Mouse (Mus musculus) heart, embryonic 14.5 days (tissue): ENCODE data around the gene Olfr764-ps1. TPM values are rescaled to one million over a fixed set of nuclear protein-coding genes. Genes with fewer than 3 reads are reported as not detected.
"Not testable (repeated sequence)": the region's sequence is repeated elsewhere in the genome, so short reads cannot be mapped to it uniquely, and the experiment has no call there.

Source experiments
- ATAC-seq: fragments of 200-750 bp; cut with Nextera tagmentation; 2 replicates; pipeline ENCODE4 v1.8.0; 2017; ENCODE audit warnings: low read depth, moderate TSS enrichment; ENCODE audit not compliant: insufficient number of reproducible peaks, insufficient read depth, low FRiP score
- H3K27ac ChIP-seq, 2 experiments: fragments of 200-500 bp in 1 of 2; fragments of 300-500 bp in 1 of 2; sonication (generic) in 1 of 2; replicated peaks in 1 of 2; 2 replicates each; pipeline ENCODE4 v1.5.1; 2012 to 2014; ENCODE audit warnings: low read depth in 2 of 2, low read length in 2 of 2, control low read depth in 1 of 2, mild to moderate bottlenecking in 1 of 2, mixed read lengths in 1 of 2; ENCODE audit not compliant: control insufficient read depth in 1 of 2, insufficient read depth in 1 of 2
- H3K27me3 ChIP-seq: fragments of 300-500 bp; sonication (generic); 2 replicates; pipeline ENCODE4 v1.6.1; 2014; ENCODE audit warnings: mild to moderate bottlenecking, low read length, control low read depth; ENCODE audit not compliant: control insufficient read depth, insufficient read depth
- H3K36me3 ChIP-seq: fragments of 300-500 bp; sonication (generic); 2 replicates; pipeline ENCODE4 v1.6.1; 2014; ENCODE audit warnings: mild to moderate bottlenecking, control low read depth, low read length, mixed read lengths; ENCODE audit not compliant: control insufficient read depth, insufficient read depth
- H3K4me1 ChIP-seq, 2 experiments: fragments of 200-500 bp in 1 of 2; fragments of 300-500 bp in 1 of 2; sonication (generic) in 1 of 2; 2 replicates each; pipeline ENCODE4 v1.6.1; 2012 to 2014; ENCODE audit warnings: low read length in 2 of 2, control low read depth in 1 of 2, mixed read lengths in 1 of 2; ENCODE audit not compliant: control insufficient read depth in 2 of 2, insufficient read depth in 2 of 2
- H3K4me2 ChIP-seq: fragments of 300-500 bp; sonication (generic); 2 replicates; pipeline ENCODE4 v1.6.1; 2014; ENCODE audit warnings: mild to moderate bottlenecking, low read length
- H3K4me3 ChIP-seq, 2 experiments: fragments of 200-500 bp in 1 of 2; fragments of 300-500 bp in 1 of 2; sonication (generic) in 1 of 2; 2 replicates each; pipeline ENCODE4 v1.5.1; 2012 to 2014; ENCODE audit warnings: low read length in 2 of 2, mild to moderate bottlenecking in 2 of 2, control low read depth in 1 of 2, low read depth in 1 of 2, moderate library complexity in 1 of 2; ENCODE audit not compliant: control insufficient read depth in 1 of 2, insufficient read depth in 1 of 2
- H3K9ac ChIP-seq: fragments of 300-500 bp; sonication (generic); 2 replicates; pipeline ENCODE4 v1.6.1; 2014; ENCODE audit warnings: mild to moderate bottlenecking, low read length
- H3K9me3 ChIP-seq: fragments of 300-500 bp; sonication (generic); 2 replicates; pipeline ENCODE4 v1.6.1; 2016; ENCODE audit warnings: low read length, control low read depth; ENCODE audit not compliant: control insufficient read depth
- WGBS: fragments of 180-500 bp; shearing (Covaris S2); extraction: QIAGEN DNeasy Blood & Tissue Kit; methylation state at CpG from one replicate; pipeline ENCODE4 v1.1.7; 2014; 5-methylcytosine and 5-hydroxymethylcytosine counted together
- polyA plus RNA-seq: library from polyadenylated mRNA; unstranded; fragments of >200 nt; fragmentation: Nextera tagmentation; extraction: Ambion mirVana; gene quantifications from 2 replicates; pipeline ENCODE4 v1.2.1, GENCODE M21; 2014

Olfr764-ps1 gene
- polyA plus RNA-seq, 1 experiment from 2014 or later = not detected

GRCm38 (mm10) chr10:129011511-129011910 lies 28.2 kb downstream of the Olfr764-ps1 start:
- not testable (repeated sequence) for H3K27ac ChIP-seq, H3K4me3 ChIP-seq, H3K27me3 ChIP-seq, H3K36me3 ChIP-seq, H3K9ac ChIP-seq, H3K9me3 ChIP-seq, ATAC-seq, H3K4me2 ChIP-seq, H3K4me1 ChIP-seq
- WGBS = 47% methylated on average over 2 of the region's 5 CpGs

- H3K9me3 ChIP-seq = peaks cover 6% of the 10 kb centered on the region
- WGBS = 64% methylated on average over 2 of the region's 2 CpGs
- no peak for ATAC-seq
Observed at GRCm38 (mm10) chr10:129010288-129010841, 29.3 kb downstream of the Olfr764-ps1 start, which contains the start of gene Olfr763. Gene Olfr763, plus strand, starts transcription at chr10:129010791.

GRCm38 (mm10) chr10:129004032-129004920 lies 35.4 kb downstream of the Olfr764-ps1 start:
- H3K27ac ChIP-seq = no peak overlapping the region
- H3K4me2 ChIP-seq = no peak overlapping the region
- no peak overlapping the region for H3K4me3 ChIP-seq
- peaks cover 6% of the 10 kb centered on the region for H3K9me3 ChIP-seq
- WGBS = 60% methylated on average over 14 of the region's 14 CpGs
- no peaks in the 10 kb centered on the region for H3K36me3 ChIP-seq
- ATAC-seq = no peak
- no peaks in the 10 kb centered on the region for H3K4me1 ChIP-seq
- no peak overlapping the region for H3K9ac ChIP-seq
- H3K27me3 ChIP-seq = no peaks in the 10 kb centered on the region

More at GRCm38 (mm10) chr10:129010288-129010841, 29.3 kb downstream of the Olfr764-ps1 start, which contains the start of gene Olfr763:
- H3K4me1 ChIP-seq = no peaks in the 10 kb centered on the region
- H3K36me3 ChIP-seq = no peaks in the 10 kb centered on the region
- H3K27me3 ChIP-seq = no peaks in the 10 kb centered on the region
- H3K9ac ChIP-seq = no peak within 1 kb of the TSS
- H3K27ac ChIP-seq = no peak within 1 kb of the TSS
- H3K4me2 ChIP-seq = no peak within 1 kb of the TSS
- H3K4me3 ChIP-seq = no peak within 1 kb of the TSS

- no peak overlapping the region for H3K9ac ChIP-seq
- H3K4me2 ChIP-seq = no peak overlapping the region
- no peaks in the 10 kb centered on the region for H3K27me3 ChIP-seq
- no peaks in the 10 kb centered on the region for H3K36me3 ChIP-seq
- no peaks in the 10 kb centered on the region for H3K9me3 ChIP-seq
- no peak overlapping the region for H3K4me3 ChIP-seq
- H3K27ac ChIP-seq = no peak overlapping the region
- 63% methylated on average over 4 of the region's 4 CpGs for WGBS
- H3K4me1 ChIP-seq = no peaks in the 10 kb centered on the region
- no peak; the same call in 1 of the 2 replicates for ATAC-seq
Observed at GRCm38 (mm10) chr10:128996523-128997040, 43.1 kb downstream of the Olfr764-ps1 start.

GRCm38 (mm10) chr10:128995796-128996195 lies 43.9 kb downstream of the Olfr764-ps1 start:
- no peak overlapping the region for H3K4me3 ChIP-seq
- H3K9me3 ChIP-seq = no peaks in the 10 kb centered on the region
- no peaks in the 10 kb centered on the region for H3K4me1 ChIP-seq
- no peak overlapping the region for H3K4me2 ChIP-seq
- H3K9ac ChIP-seq = no peak overlapping the region
- ATAC-seq = no peak
- 88% methylated on average over 1 of the region's 1 CpGs for WGBS
- H3K27ac ChIP-seq = no peak overlapping the region
- H3K36me3 ChIP-seq = no peaks in the 10 kb centered on the region
- no peaks in the 10 kb centered on the region for H3K27me3 ChIP-seq

GRCm38 (mm10) chr10:128990994-128991393 lies 48.7 kb downstream of the Olfr764-ps1 start:
- no peaks in the 10 kb centered on the region for H3K27me3 ChIP-seq
- no peaks in the 10 kb centered on the region for H3K9me3 ChIP-seq
- H3K36me3 ChIP-seq = no peaks in the 10 kb centered on the region
- H3K4me2 ChIP-seq = no peak overlapping the region
- no peaks in the 10 kb centered on the region for H3K4me1 ChIP-seq
- no peak for ATAC-seq
- no peak overlapping the region for H3K4me3 ChIP-seq
- no peak overlapping the region for H3K9ac ChIP-seq
- H3K27ac ChIP-seq = no peak overlapping the region

- ATAC-seq = not testable (repeated sequence)
- WGBS = 57% methylated on average over 7 of the region's 10 CpGs
Observed at GRCm38 (mm10) chr10:128990129-128990850, 49.4 kb downstream of the Olfr764-ps1 start.

More at GRCm38 (mm10) chr10:128990129-128990850, 49.4 kb downstream of the Olfr764-ps1 start:
- not testable (repeated sequence) for H3K4me2 ChIP-seq, H3K4me3 ChIP-seq, H3K9ac ChIP-seq, H3K4me1 ChIP-seq, H3K36me3 ChIP-seq, H3K27ac ChIP-seq, H3K9me3 ChIP-seq, H3K27me3 ChIP-seq
